Mouse (Mus musculus): ENCODE measurements around the gene Hes3. TPM values are rescaled to one million over a fixed set of nuclear protein-coding genes. Genes with fewer than 3 reads are reported as not detected.
A peak's percentile ranks its signal among the peaks of the same experiment; 100 is the strongest.

Hes3 gene
- total and polyA plus RNA-seq, 2 experiments from 2014 or later: 0.57 TPM; not detected in 1

DNA sequence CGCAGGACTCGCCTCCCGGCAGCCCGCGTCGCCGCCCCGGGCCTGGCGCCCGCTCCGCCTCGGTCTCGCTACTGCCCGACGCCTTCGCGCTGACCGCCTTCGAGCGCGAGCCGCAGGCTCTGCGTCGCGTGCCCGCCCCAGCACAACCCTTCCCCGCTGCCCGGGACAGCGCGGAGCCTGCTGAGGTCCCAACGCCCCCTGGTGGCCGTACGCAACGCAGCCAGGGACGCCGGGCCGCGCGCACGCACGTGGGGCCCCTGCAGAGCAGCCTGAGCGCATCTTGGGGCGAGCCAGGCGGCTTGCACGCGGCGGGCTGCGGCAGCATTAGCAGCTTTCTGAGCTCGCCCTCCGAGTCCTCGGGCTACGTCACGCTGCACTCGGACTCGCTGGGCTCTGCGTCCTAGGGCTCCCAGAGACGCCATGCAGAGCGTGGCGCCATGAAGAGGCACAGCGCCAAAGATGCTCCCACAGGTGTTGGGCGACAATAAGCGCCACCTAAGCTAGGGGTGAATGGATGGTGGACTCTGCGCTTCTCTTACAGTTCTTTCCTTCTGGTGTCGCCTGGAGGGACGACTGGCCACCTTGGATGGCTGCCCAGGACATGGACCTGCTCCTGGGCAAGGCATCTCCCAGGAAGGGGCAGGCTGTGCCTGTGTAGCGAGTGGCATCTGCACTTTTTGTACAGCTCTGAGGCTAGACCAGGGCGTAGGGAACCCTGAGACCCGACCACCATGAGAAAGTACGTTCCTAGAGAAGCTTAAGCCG lies 8.1 kb downstream of the Hes3 start:
- Histone ChIP-seq H3K27ac (ENCODE audit: low read depth, low read length) (no peak overlapping the region), H3K4me3 (ENCODE audit: low read depth, low read length) (peak overlapping the region; percentile 38), H3K9me3 (ENCODE audit: low read length) (no peaks in the 10 kb centered on the region), H3K4me2 (ENCODE audit: low read depth) (peak overlapping the region; percentile 61), H3K36me3 (ENCODE audit: insufficient read depth) (peaks cover 12% of the 10 kb centered on the region; the same call in 1 of the 2 replicates), H3K9ac (peak overlapping the region; percentile 6; the same call in 1 of the 2 replicates), H3K27me3 (ENCODE audit: insufficient read depth, low read length) (peaks cover 57% of the 10 kb centered on the region), H3K4me1 (ENCODE audit: insufficient read depth) (0 out of 2 replicates have a peak, but pooled peaks cover 6% of the 10 kb centered on the region)
- peak; percentile 91 for DNase-seq
- 5% methylated on average over 68 of the region's 70 CpGs for WGBS
- peak; percentile 98 for TF ChIP-seq CTCF (IDR thresholded peaks at IDR 0.05; ENCODE audit: low read depth)
- peak; percentile 92 for ATAC-seq

DNA sequence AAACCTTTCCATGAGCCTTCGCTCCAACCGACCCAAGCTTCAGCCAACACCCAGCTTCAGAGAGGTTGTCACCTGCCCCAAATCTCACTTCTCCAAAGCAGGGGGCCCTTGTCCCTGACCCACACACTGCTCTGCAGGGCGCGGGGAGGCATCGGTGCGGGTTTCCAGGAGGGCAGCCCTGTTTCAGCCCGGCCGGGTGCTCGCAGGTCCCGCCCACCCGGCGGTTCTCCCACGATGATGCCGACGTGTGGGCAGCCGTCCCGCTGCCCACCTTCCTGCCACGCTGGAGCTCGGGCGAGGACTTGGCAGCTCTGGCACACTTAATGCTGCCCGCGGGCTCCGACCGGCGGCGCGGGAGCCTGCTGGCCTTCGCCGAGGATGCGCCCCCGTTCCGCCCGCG lies 8.7 kb downstream of the Hes3 start:
- Histone ChIP-seq H3K27me3 (ENCODE audit: insufficient read depth, low read length) (peaks cover 51% of the 10 kb centered on the region), H3K4me2 (ENCODE audit: low read depth) (peak overlapping the region; percentile 61)

GRCm38 (mm10) chr4:152281601-152282000 lies 9.9 kb downstream of the Hes3 start:
- no peak overlapping the region for H3K9ac ChIP-seq
- no peak for ATAC-seq
- H3K27me3 ChIP-seq (ENCODE audit: insufficient read depth, low read length): peaks cover 40% of the 10 kb centered on the region
- H3K4me3 ChIP-seq (ENCODE audit: low read depth, low read length): no peak overlapping the region
- H3K4me2 ChIP-seq (ENCODE audit: low read depth): no peak overlapping the region
- H3K9me3 ChIP-seq (ENCODE audit: low read length): no peaks in the 10 kb centered on the region
- WGBS: 60% methylated on average over 15 of the region's 15 CpGs
- TF ChIP-seq CTCF (IDR thresholded peaks at IDR 0.05; ENCODE audit: low read depth): no peak
- no peak overlapping the region for H3K27ac ChIP-seq (ENCODE audit: low read depth, low read length)
- no peak for DNase-seq
- H3K36me3 ChIP-seq (ENCODE audit: insufficient read depth): peaks cover 12% of the 10 kb centered on the region; the same call in 1 of the 2 replicates
- 0 out of 2 replicates have a peak, but pooled peaks cover 2% of the 10 kb centered on the region for H3K4me1 ChIP-seq (ENCODE audit: insufficient read depth)

More for the DNA sequence above, 8.7 kb downstream of the Hes3 start:
- 12% methylated on average over 34 of the region's 34 CpGs for WGBS
- Histone ChIP-seq H3K36me3 (ENCODE audit: insufficient read depth) (peaks cover 12% of the 10 kb centered on the region; the same call in 1 of the 2 replicates), H3K4me3 (ENCODE audit: low read depth, low read length) (peak overlapping the region; percentile 38), H3K27ac (ENCODE audit: low read depth, low read length) (no peak overlapping the region), H3K4me1 (ENCODE audit: insufficient read depth) (0 out of 2 replicates have a peak, but pooled peaks cover 6% of the 10 kb centered on the region), H3K9me3 (ENCODE audit: low read length) (no peaks in the 10 kb centered on the region), H3K9ac (peak overlapping the region; percentile 6; the same call in 1 of the 2 replicates)
- TF ChIP-seq CTCF (IDR thresholded peaks at IDR 0.05; ENCODE audit: low read depth): no peak
- ATAC-seq: peak; percentile 0; the same call in 1 of the 2 replicates
- no peak for DNase-seq

DNA sequence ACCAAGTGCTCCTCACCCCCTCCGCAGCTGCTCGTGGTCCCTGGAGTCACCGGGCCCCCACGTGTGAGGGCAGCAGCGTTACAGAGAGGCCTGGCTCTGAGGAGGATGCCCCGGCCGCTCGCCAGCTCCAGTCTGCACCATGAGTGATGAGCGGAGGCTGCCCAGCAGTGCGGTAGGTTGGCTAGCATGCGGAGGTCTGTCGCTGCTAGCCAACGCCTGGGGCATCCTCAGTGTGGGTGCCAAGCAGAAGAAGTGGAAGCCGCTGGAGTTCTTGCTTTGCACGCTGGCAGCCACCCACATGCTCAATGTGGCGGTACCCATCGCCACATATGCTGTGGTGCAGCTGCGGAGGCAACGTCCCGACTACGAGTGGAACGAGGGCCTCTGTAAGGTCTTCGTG lies 12.5 kb downstream of the Hes3 start:
- ATAC-seq: no peak
- no peak for TF ChIP-seq CTCF (IDR thresholded peaks at IDR 0.05; ENCODE audit: low read depth)
- WGBS: 60% methylated on average over 23 of the region's 23 CpGs
- H3K27ac ChIP-seq (ENCODE audit: low read depth, low read length): no peak overlapping the region
- no peak for DNase-seq
- H3K27me3 ChIP-seq (ENCODE audit: insufficient read depth, low read length): peaks cover 37% of the 10 kb centered on the region
- no peaks in the 10 kb centered on the region for H3K4me1 ChIP-seq (ENCODE audit: insufficient read depth)
- H3K9me3 ChIP-seq (ENCODE audit: low read length): no peaks in the 10 kb centered on the region
- H3K4me3 ChIP-seq (ENCODE audit: low read depth, low read length): no peak overlapping the region
- peaks cover 12% of the 10 kb centered on the region; the same call in 1 of the 2 replicates for H3K36me3 ChIP-seq (ENCODE audit: insufficient read depth)
- H3K4me2 ChIP-seq (ENCODE audit: low read depth): no peak overlapping the region
- no peak overlapping the region for H3K9ac ChIP-seq

DNA sequence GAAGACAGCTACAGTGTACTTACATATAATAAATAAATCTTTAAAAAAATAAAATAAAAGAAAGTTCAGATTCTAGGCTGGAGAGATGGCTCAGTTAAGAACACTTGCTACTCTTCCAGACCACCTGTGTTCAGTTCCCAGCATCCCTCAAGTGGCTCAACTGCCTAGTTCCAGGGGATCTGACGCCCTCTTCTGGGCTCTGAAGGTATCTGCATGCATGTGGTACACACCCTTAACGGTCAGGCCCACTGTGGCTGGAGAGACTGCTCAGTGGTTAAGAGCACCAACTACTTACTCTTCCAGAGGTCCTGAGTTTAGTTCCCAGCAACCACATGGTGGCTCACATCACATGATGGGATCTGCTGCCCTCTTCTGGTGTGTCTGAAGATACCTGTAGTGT lies 13.5 kb downstream of the Hes3 start:
- no peak overlapping the region for H3K4me3 ChIP-seq (ENCODE audit: low read depth, low read length)
- no peaks in the 10 kb centered on the region for H3K9me3 ChIP-seq (ENCODE audit: low read length)
- peaks cover 12% of the 10 kb centered on the region; the same call in 1 of the 2 replicates for H3K36me3 ChIP-seq (ENCODE audit: insufficient read depth)
- no peaks in the 10 kb centered on the region for H3K4me1 ChIP-seq (ENCODE audit: insufficient read depth)
- 71% methylated on average over 2 of the region's 2 CpGs for WGBS
- H3K27ac ChIP-seq (ENCODE audit: low read depth, low read length): no peak overlapping the region
- H3K9ac ChIP-seq: no peak overlapping the region
- TF ChIP-seq CTCF (IDR thresholded peaks at IDR 0.05; ENCODE audit: low read depth): no peak; the same call in 1 of the 2 replicates
- peaks cover 29% of the 10 kb centered on the region for H3K27me3 ChIP-seq (ENCODE audit: insufficient read depth, low read length)
- no peak overlapping the region for H3K4me2 ChIP-seq (ENCODE audit: low read depth)
- no peak for DNase-seq
- no peak for ATAC-seq

GRCm38 (mm10) chr4:152276389-152277347 lies 14.8 kb downstream of the Hes3 start:
- H3K27ac ChIP-seq (ENCODE audit: low read depth, low read length): no peak overlapping the region
- H3K36me3 ChIP-seq (ENCODE audit: insufficient read depth): peaks cover 12% of the 10 kb centered on the region; the same call in 1 of the 2 replicates
- H3K27me3 ChIP-seq (ENCODE audit: insufficient read depth, low read length): peaks cover 17% of the 10 kb centered on the region
- H3K4me1 ChIP-seq (ENCODE audit: insufficient read depth): no peaks in the 10 kb centered on the region
- H3K4me2 ChIP-seq (ENCODE audit: low read depth): no peak overlapping the region
- H3K4me3 ChIP-seq (ENCODE audit: low read depth, low read length): no peak overlapping the region
- DNase-seq (no peak), ATAC-seq (no peak)
- H3K9me3 ChIP-seq (ENCODE audit: low read length): no peaks in the 10 kb centered on the region
- WGBS: 56% methylated on average over 10 of the region's 10 CpGs
- no peak overlapping the region for H3K9ac ChIP-seq
- TF ChIP-seq CTCF (IDR thresholded peaks at IDR 0.05; ENCODE audit: low read depth): peak; percentile 78

Measured in forebrain, postnatal 0 days (tissue).